Mouse (Mus musculus): ENCODE data around the gene Rap2a. TPM values are rescaled to one million over a fixed set of nuclear protein-coding genes. Genes with fewer than 3 reads are reported as not detected.

The Rap2a gene
- total and polyA plus RNA-seq, 3 experiments, result 8.5 to 9.3 (median 8.9) TPM

- no peak overlapping the region for H3K27ac ChIP-seq
- H3K9ac ChIP-seq (ENCODE audit: low read depth, low read length), result no peak overlapping the region
- TF ChIP-seq EP300 (IDR thresholded peaks at IDR 0.05; ENCODE audit: insufficient read depth, low read depth, low read length) (no peak), CTCF (IDR thresholded peaks at IDR 0.05) (no peak), POLR2A (IDR thresholded peaks at IDR 0.05; ENCODE audit: insufficient read depth, low read depth, low read length) (no peak)
- H3K4me1 ChIP-seq (ENCODE audit: control insufficient read depth, insufficient read depth, low read length), result peaks cover 5% of the 10 kb centered on the region
- no peak for DNase-seq
- no peaks in the 10 kb centered on the region for H3K27me3 ChIP-seq (ENCODE audit: control insufficient read depth, insufficient read depth, low read length)
- 0 out of 2 replicates have a peak, but pooled peaks cover 2% of the 10 kb centered on the region for H3K79me2 ChIP-seq (replicated peaks; ENCODE audit: control insufficient read depth, insufficient read depth, low read length)
- no peak overlapping the region for H3K4me3 ChIP-seq
- 89% methylated on average over 5 of the region's 5 CpGs for WGBS
- H3K36me3 ChIP-seq (ENCODE audit: control insufficient read depth, insufficient read depth, low read length), result no peaks in the 10 kb centered on the region
- intact Hi-C loops (cut with DNase I), result no loop called here
Measured at GRCm38 (mm10) chr14:120484561-120484960, 6.3 kb downstream of the Rap2a start.

- TF ChIP-seq CTCF (IDR thresholded peaks at IDR 0.05), result no peak
- TF ChIP-seq EP300 (IDR thresholded peaks at IDR 0.05; ENCODE audit: insufficient read depth, low read depth, low read length), result no peak
- TF ChIP-seq POLR2A (IDR thresholded peaks at IDR 0.05; ENCODE audit: insufficient read depth, low read depth, low read length), result no peak
- Histone ChIP-seq H3K36me3 (ENCODE audit: control insufficient read depth, insufficient read depth, low read length) (no peaks in the 10 kb centered on the region), H3K4me1 (ENCODE audit: control insufficient read depth, insufficient read depth, low read length) (peaks cover 9% of the 10 kb centered on the region), H3K4me3 (no peak overlapping the region), H3K9ac (ENCODE audit: low read depth, low read length) (no peak overlapping the region), H3K27me3 (ENCODE audit: control insufficient read depth, insufficient read depth, low read length) (no peaks in the 10 kb centered on the region), H3K79me2 (replicated peaks; ENCODE audit: control insufficient read depth, insufficient read depth, low read length) (peaks cover 6% of the 10 kb centered on the region), H3K27ac (peak overlapping the region; percentile 28; the same call in 1 of the 2 replicates)
- intact Hi-C loops (cut with DNase I), result no loop called here
- DNase-seq, result no peak
- 25% methylated on average over 5 of the region's 5 CpGs for WGBS
Measured at GRCm38 (mm10) chr14:120496284-120496683, 18.0 kb downstream of the Rap2a start.

- intact Hi-C loops (cut with DNase I), result no loop called here
- no peak for TF ChIP-seq EP300 (IDR thresholded peaks at IDR 0.05; ENCODE audit: insufficient read depth, low read depth, low read length)
- no peak for TF ChIP-seq POLR2A (IDR thresholded peaks at IDR 0.05; ENCODE audit: insufficient read depth, low read depth, low read length)
- TF ChIP-seq CTCF (IDR thresholded peaks at IDR 0.05), result no peak
- Histone ChIP-seq H3K9ac (ENCODE audit: low read depth, low read length) (no peak overlapping the region), H3K4me3 (no peak overlapping the region), H3K27ac (no peak overlapping the region), H3K36me3 (ENCODE audit: control insufficient read depth, insufficient read depth, low read length) (no peaks in the 10 kb centered on the region), H3K27me3 (ENCODE audit: control insufficient read depth, insufficient read depth, low read length) (no peaks in the 10 kb centered on the region), H3K4me1 (ENCODE audit: control insufficient read depth, insufficient read depth, low read length) (peaks cover 9% of the 10 kb centered on the region), H3K79me2 (replicated peaks; ENCODE audit: control insufficient read depth, insufficient read depth, low read length) (peaks cover 6% of the 10 kb centered on the region)
- no peak for DNase-seq
- WGBS, result 57% methylated on average over 5 of the region's 5 CpGs
Measured at GRCm38 (mm10) chr14:120496827-120497226, 18.6 kb downstream of the Rap2a start.

- intact Hi-C loops (cut with DNase I), result no loop called here
- no peak for TF ChIP-seq CTCF (IDR thresholded peaks at IDR 0.05)
- TF ChIP-seq EP300 (IDR thresholded peaks at IDR 0.05; ENCODE audit: insufficient read depth, low read depth, low read length), result no peak
- TF ChIP-seq POLR2A (IDR thresholded peaks at IDR 0.05; ENCODE audit: insufficient read depth, low read depth, low read length), result no peak
- 88% methylated on average over 10 of the region's 10 CpGs for WGBS
Measured at GRCm38 (mm10) chr14:120499096-120499495, 20.9 kb downstream of the Rap2a start.

GRCm38 (mm10) chr14:120499601-120500000, 21.4 kb downstream of the Rap2a start:
- H3K9ac ChIP-seq (ENCODE audit: low read depth, low read length), result no peak overlapping the region
- intact Hi-C loops (cut with DNase I), result no loop called here
- no peak overlapping the region for H3K4me3 ChIP-seq
- 72% methylated on average over 6 of the region's 6 CpGs for WGBS
- TF ChIP-seq CTCF (IDR thresholded peaks at IDR 0.05), result no peak
- no peak for TF ChIP-seq POLR2A (IDR thresholded peaks at IDR 0.05; ENCODE audit: insufficient read depth, low read depth, low read length)
- no peak for TF ChIP-seq EP300 (IDR thresholded peaks at IDR 0.05; ENCODE audit: insufficient read depth, low read depth, low read length)
- no peak overlapping the region for H3K27ac ChIP-seq
- H3K4me1 ChIP-seq (ENCODE audit: control insufficient read depth, insufficient read depth, low read length), result peaks cover 9% of the 10 kb centered on the region
- no peaks in the 10 kb centered on the region for H3K27me3 ChIP-seq (ENCODE audit: control insufficient read depth, insufficient read depth, low read length)
- H3K79me2 ChIP-seq (replicated peaks; ENCODE audit: control insufficient read depth, insufficient read depth, low read length), result peaks cover 3% of the 10 kb centered on the region
- H3K36me3 ChIP-seq (ENCODE audit: control insufficient read depth, insufficient read depth, low read length), result no peaks in the 10 kb centered on the region
- DNase-seq, result no peak

More at GRCm38 (mm10) chr14:120499096-120499495, 20.9 kb downstream of the Rap2a start:
- Histone ChIP-seq H3K79me2 (replicated peaks; ENCODE audit: control insufficient read depth, insufficient read depth, low read length) (peaks cover 3% of the 10 kb centered on the region), H3K9ac (ENCODE audit: low read depth, low read length) (no peak overlapping the region), H3K36me3 (ENCODE audit: control insufficient read depth, insufficient read depth, low read length) (no peaks in the 10 kb centered on the region), H3K27me3 (ENCODE audit: control insufficient read depth, insufficient read depth, low read length) (no peaks in the 10 kb centered on the region), H3K27ac (no peak overlapping the region), H3K4me1 (ENCODE audit: control insufficient read depth, insufficient read depth, low read length) (peaks cover 9% of the 10 kb centered on the region), H3K4me3 (no peak overlapping the region)
- no peak for DNase-seq

- H3K79me2 ChIP-seq (replicated peaks; ENCODE audit: control insufficient read depth, insufficient read depth, low read length), result peaks cover 3% of the 10 kb centered on the region
- H3K27ac ChIP-seq, result no peak overlapping the region
- TF ChIP-seq CTCF (IDR thresholded peaks at IDR 0.05) (no peak), POLR2A (IDR thresholded peaks at IDR 0.05; ENCODE audit: insufficient read depth, low read depth, low read length) (no peak), EP300 (IDR thresholded peaks at IDR 0.05; ENCODE audit: insufficient read depth, low read depth, low read length) (no peak)
- H3K36me3 ChIP-seq (ENCODE audit: control insufficient read depth, insufficient read depth, low read length), result no peaks in the 10 kb centered on the region
- H3K4me3 ChIP-seq, result no peak overlapping the region
- no peak for DNase-seq
- intact Hi-C loops (cut with DNase I), result no loop called here
- 57% methylated on average over 12 of the region's 12 CpGs for WGBS
- no peaks in the 10 kb centered on the region for H3K27me3 ChIP-seq (ENCODE audit: control insufficient read depth, insufficient read depth, low read length)
- no peak overlapping the region for H3K9ac ChIP-seq (ENCODE audit: low read depth, low read length)
- H3K4me1 ChIP-seq (ENCODE audit: control insufficient read depth, insufficient read depth, low read length), result peaks cover 9% of the 10 kb centered on the region
Measured at GRCm38 (mm10) chr14:120500021-120500560, 21.8 kb downstream of the Rap2a start.
